Mouse (Mus musculus): ENCODE measurements around the gene Vmn2r96. TPM values are rescaled to one million over a fixed set of nuclear protein-coding genes. Genes with fewer than 3 reads are reported as not detected.

Vmn2r96 gene
- total and polyA plus RNA-seq, 3 experiments, result 0.04 to 0.10 TPM; not detected in 1

DNA sequence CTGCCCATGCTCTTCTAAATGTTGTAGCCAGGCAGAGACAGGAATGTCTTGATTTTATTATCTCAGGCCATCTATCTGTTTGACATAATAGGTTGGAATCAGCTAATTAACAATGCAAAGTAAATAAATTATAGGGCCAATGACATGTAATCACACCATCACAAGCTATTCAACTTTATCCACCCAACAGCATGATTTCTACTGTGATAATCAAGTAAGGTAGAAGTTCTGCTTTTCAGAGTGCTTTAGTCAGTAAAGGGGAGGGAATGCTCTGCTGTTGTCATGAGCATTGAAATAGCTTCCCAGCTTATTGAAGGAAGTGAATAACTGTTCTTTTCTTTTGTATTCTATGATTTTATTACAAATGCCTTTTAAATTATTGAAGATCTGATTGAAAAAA is 53.6 kb downstream of the Vmn2r96 start:
- H3K9me3 ChIP-seq (replicated peaks; ENCODE audit: insufficient read depth, low read length), result no peaks in the 10 kb centered on the region
- TF ChIP-seq EP300 (IDR thresholded peaks at IDR 0.05; ENCODE audit: low read depth in 1 of 2, low read length in 2 of 2) (peak; percentile 34 to 54; a peak in 2 of 4 replicates), ETS1 (IDR thresholded peaks at IDR 0.05; ENCODE audit: low read depth, low read length) (no peak), GATA1 (IDR thresholded peaks at IDR 0.05; ENCODE audit: low read depth, low read length) (peak; percentile 31; the same call in 1 of the 2 replicates)
- peak; percentile 52 for DNase-seq (ENCODE audit: low read depth, low spot score)
- no peak overlapping the region for H3K27ac ChIP-seq (ENCODE audit: control insufficient read depth, low read depth, low read length)
- H3K9ac ChIP-seq (ENCODE audit: control insufficient read depth, low read depth, low read length, poor library complexity, severe bottlenecking), result no peak overlapping the region
- peaks cover 0 to 15% of the 10 kb centered on the region in 2 experiments; a peak in 2 of 4 replicates for H3K36me3 ChIP-seq (ENCODE audit: control insufficient read depth in 1 of 2, insufficient read depth in 2 of 2, low read length in 2 of 2)
- H3K79me2 ChIP-seq (ENCODE audit: control insufficient read depth, insufficient read depth, low read length, poor library complexity), result no peaks in the 10 kb centered on the region
- no peak overlapping the region for H3K4me3 ChIP-seq (ENCODE audit: control insufficient read depth in 1 of 2, insufficient read depth in 1 of 2, low read depth in 2 of 2, low read length in 2 of 2)
- no peaks in the 10 kb centered on the region for H3K27me3 ChIP-seq (ENCODE audit: control insufficient read depth in 1 of 2, insufficient read depth in 2 of 2, low read length in 2 of 2)
- H3K4me1 ChIP-seq (ENCODE audit: control insufficient read depth in 1 of 2, insufficient read depth in 2 of 2, low read length in 2 of 2), result peaks cover 8 to 9% of the 10 kb centered on the region in 2 experiments

Other genes starting within 250 kb of the Vmn2r96 start
- under 0.01 TPM in 1 of 2 replicates, not detected in the other for gene Vmn2r95, start 149.1 kb upstream of the Vmn2r96 start, total RNA-seq (2012; rRNA removed)
- gene Vmn2r95, start 149.1 kb upstream of the Vmn2r96 start, polyA plus RNA-seq (2012; ENCODE audit: insufficient read depth in 1 of 2, insufficient read length in 2 of 2, low read depth in 1 of 2, low replicate concordance in 2 of 2, missing spikeins in 1 of 2), result under 1 TPM in 1 of 2 experiments, not detected in 1; 0.01 TPM